Mouse (Mus musculus): ENCODE results near the gene Glrx5. TPM values are rescaled to one million over a fixed set of nuclear protein-coding genes. Genes with fewer than 3 reads are reported as not detected.

Glrx5 gene
- polyA plus RNA-seq, 1 experiment from 2014 or later = 148 TPM

DNA sequence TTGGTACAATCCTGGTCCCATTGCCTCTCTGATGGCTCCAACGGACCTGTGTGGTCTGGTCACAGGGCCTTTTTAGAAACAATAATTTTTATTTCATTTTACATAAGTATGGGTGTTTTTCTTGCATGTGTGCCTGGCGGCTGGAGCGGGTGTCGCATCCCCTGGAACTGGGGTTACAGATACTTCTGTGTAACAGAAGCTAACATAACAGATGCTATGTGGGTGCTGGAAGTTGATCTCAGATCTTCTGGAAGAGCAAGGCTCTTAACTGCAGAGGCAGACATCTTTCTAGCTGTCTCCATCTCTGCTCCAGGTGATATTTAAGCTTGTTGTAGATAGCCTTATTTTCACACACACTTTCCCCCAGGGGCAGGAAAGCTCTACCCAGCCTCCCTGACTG, 31.7 kb downstream of the Glrx5 start:
- Histone ChIP-seq H3K36me3 (ENCODE audit: poor library complexity, severe bottlenecking) (no peaks in the 10 kb centered on the region), H3K4me3 (no peak overlapping the region), H3K27ac (no peak overlapping the region), H3K4me1 (peaks cover 3% of the 10 kb centered on the region), H3K4me2 (no peak overlapping the region), H3K9me3 (replicated peaks) (no peaks in the 10 kb centered on the region), H3K9ac (no peak overlapping the region), H3K27me3 (no peaks in the 10 kb centered on the region)
- ATAC-seq = no peak
- 84% methylated on average over 4 of the region's 4 CpGs for WGBS

DNA sequence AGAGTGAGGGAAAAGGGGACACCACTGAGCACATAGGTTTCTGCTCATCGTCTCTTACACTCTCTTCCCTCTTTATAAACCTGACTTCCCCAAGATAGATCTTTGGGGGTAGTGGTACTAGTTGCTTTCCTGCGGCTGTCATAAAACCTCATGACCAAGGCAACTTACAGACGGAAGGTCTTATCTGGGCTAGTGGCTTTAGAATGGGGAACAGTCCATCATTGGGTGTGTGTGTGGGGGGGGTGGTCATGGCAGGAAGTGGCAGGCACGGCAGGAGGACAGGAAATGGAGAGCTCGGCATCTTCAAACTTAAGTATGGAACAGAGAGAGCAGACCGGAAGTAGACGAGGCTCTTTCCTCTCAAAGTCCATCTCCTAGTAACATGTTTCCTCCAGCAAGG, 32.6 kb downstream of the Glrx5 start:
- WGBS = 94% methylated on average over 7 of the region's 7 CpGs
- peaks cover 3% of the 10 kb centered on the region for H3K4me1 ChIP-seq
- H3K4me2 ChIP-seq = no peak overlapping the region
- no peak overlapping the region for H3K9ac ChIP-seq
- H3K27me3 ChIP-seq = no peaks in the 10 kb centered on the region
- H3K36me3 ChIP-seq (ENCODE audit: poor library complexity, severe bottlenecking) = no peaks in the 10 kb centered on the region
- H3K4me3 ChIP-seq = no peak overlapping the region
- no peak overlapping the region for H3K27ac ChIP-seq
- H3K9me3 ChIP-seq (replicated peaks) = no peaks in the 10 kb centered on the region
- ATAC-seq = no peak

DNA sequence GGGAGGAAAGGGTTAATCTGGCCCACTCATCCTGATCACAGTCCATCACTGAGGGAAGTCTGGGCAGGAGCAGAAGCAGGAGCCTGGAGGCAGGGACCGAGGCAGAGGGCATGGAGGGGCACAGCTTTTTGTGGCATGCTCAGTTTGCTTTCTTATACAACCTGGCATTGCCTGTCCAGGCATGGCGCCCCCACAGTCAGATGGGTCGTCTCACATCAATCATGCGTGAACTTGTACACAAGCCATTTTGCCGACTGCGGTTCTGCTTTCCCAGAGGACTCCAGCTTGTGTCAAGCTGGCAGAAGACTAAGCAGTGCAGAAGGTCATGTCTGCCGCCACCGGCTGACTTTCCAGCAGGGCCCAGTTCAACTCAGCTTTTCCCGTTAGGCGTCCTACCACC, 34.0 kb downstream of the Glrx5 start:
- H3K27me3 ChIP-seq = no peaks in the 10 kb centered on the region
- H3K9ac ChIP-seq = no peak overlapping the region
- no peak overlapping the region for H3K4me2 ChIP-seq
- no peaks in the 10 kb centered on the region for H3K9me3 ChIP-seq (replicated peaks)
- no peaks in the 10 kb centered on the region for H3K36me3 ChIP-seq (ENCODE audit: poor library complexity, severe bottlenecking)
- no peak overlapping the region for H3K27ac ChIP-seq
- no peak for ATAC-seq
- no peak overlapping the region for H3K4me3 ChIP-seq
- H3K4me1 ChIP-seq = peaks cover 3% of the 10 kb centered on the region
- 76% methylated on average over 10 of the region's 10 CpGs for WGBS

DNA sequence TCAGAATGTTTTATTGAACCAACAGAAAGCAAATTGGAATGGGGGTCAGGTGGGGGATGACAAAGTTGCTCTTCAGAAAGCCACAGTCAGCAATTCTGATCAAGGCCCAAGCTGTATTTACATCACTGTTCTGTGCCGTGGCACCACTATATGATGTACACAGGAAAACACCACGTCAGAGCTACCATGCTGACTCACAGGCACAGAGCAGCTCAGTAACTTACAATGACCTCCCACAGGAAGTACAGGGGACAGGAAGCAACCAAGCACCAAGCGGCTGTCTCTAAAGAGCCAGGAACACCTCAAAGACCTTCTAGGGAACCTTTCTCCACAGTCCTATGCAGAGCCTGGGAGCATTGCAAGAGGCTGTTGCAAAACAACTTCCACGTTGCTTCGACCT, 36.4 kb downstream of the Glrx5 start:
- no peak for ATAC-seq
- H3K4me3 ChIP-seq = no peak overlapping the region

DNA sequence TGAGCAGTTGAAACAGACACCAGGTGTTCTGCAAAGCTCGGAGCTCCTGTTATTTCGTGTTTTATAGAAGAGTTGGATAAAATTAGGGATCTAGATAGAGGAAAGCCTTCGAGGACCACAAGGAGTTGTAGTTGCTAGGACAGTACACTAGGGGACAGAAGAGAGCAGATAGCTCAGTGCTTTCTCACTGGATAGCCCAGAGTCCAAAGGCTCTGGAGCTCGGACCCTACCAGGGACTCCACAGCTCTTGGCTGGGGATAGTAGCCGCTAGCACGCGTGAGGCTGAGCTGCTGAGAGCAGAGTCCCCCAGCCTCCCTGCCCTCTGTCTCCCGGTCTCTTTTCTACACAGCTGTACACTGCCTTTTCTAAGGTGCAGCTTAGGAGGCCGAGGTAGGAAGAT, 41.2 kb downstream of the Glrx5 start:
- H3K27ac ChIP-seq = no peak overlapping the region
- no peak overlapping the region for H3K9ac ChIP-seq
- H3K9me3 ChIP-seq (replicated peaks) = no peaks in the 10 kb centered on the region; the same call in 1 of the 2 replicates
- H3K4me2 ChIP-seq = no peak overlapping the region
- H3K36me3 ChIP-seq (ENCODE audit: poor library complexity, severe bottlenecking) = no peaks in the 10 kb centered on the region
- no peaks in the 10 kb centered on the region for H3K27me3 ChIP-seq
- H3K4me3 ChIP-seq = no peak overlapping the region
- peak; percentile 51; the same call in 1 of the 2 replicates for ATAC-seq
- WGBS = 38% methylated on average over 9 of the region's 9 CpGs
- H3K4me1 ChIP-seq = peaks cover 15% of the 10 kb centered on the region

More for the DNA sequence above, 36.4 kb downstream of the Glrx5 start:
- Histone ChIP-seq H3K4me1 (no peaks in the 10 kb centered on the region), H3K27me3 (no peaks in the 10 kb centered on the region), H3K4me2 (no peak overlapping the region), H3K9me3 (replicated peaks) (no peaks in the 10 kb centered on the region; the same call in 1 of the 2 replicates), H3K36me3 (ENCODE audit: poor library complexity, severe bottlenecking) (no peaks in the 10 kb centered on the region), H3K27ac (no peak overlapping the region), H3K9ac (no peak overlapping the region)
- 85% methylated on average over 5 of the region's 5 CpGs for WGBS

DNA sequence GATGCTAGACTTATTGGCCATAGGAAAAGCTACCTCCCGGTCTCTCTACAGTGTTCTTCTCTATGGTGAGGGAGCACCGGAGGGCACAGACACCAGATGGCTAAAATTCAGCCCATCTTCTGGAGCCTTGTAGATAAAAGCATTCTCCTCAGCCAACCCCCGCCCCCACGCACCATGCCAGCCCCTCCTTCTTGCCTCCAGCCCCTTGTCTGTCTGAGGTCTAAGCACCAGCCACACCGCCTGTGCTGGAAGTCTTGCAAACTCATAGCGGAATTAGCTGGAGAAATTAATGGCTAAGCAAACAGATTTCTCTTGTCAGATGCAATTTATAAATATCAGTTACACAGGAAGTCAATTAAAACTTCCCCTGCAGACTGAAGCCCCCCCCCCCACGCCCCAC, 43.0 kb downstream of the Glrx5 start:
- H3K4me2 ChIP-seq = peak overlapping the region; percentile 14; the same call in 1 of the 2 replicates
- no peaks in the 10 kb centered on the region; the same call in 1 of the 2 replicates for H3K9me3 ChIP-seq (replicated peaks)
- no peak overlapping the region for H3K4me3 ChIP-seq
- H3K36me3 ChIP-seq (ENCODE audit: poor library complexity, severe bottlenecking) = no peaks in the 10 kb centered on the region
- H3K9ac ChIP-seq = no peak overlapping the region
- WGBS = 41% methylated on average over 7 of the region's 7 CpGs
- H3K27me3 ChIP-seq = no peaks in the 10 kb centered on the region
- H3K27ac ChIP-seq = no peak overlapping the region
- peaks cover 15% of the 10 kb centered on the region for H3K4me1 ChIP-seq
- ATAC-seq = no peak

DNA sequence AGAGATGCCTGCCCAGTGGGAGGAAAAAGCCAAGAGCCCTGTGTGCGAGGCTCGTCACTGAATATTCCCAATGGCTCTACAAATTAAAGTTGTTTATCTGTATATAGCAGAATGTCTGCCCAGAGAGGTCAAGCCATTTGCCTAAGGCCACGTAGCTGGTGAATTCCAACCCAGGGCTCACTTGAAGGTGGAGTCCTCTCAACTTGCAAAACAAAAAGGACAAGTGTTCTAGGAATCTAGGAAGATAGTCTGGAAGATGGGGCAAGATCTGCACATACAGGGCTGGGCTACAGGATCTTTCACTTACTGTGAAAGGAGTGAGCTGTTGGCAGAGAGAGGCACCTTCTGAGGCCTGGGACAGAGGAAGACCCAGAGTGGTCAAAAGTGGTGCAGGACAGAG, 44.0 kb downstream of the Glrx5 start:
- Histone ChIP-seq H3K27ac (peak overlapping the region; percentile 25; the same call in 1 of the 2 replicates), H3K4me2 (no peak overlapping the region), H3K4me1 (peaks cover 15% of the 10 kb centered on the region), H3K9ac (no peak overlapping the region), H3K4me3 (no peak overlapping the region), H3K27me3 (no peaks in the 10 kb centered on the region), H3K36me3 (ENCODE audit: poor library complexity, severe bottlenecking) (no peaks in the 10 kb centered on the region), H3K9me3 (replicated peaks) (no peaks in the 10 kb centered on the region; the same call in 1 of the 2 replicates)
- WGBS = 72% methylated on average over 3 of the region's 3 CpGs
- no peak for ATAC-seq

DNA sequence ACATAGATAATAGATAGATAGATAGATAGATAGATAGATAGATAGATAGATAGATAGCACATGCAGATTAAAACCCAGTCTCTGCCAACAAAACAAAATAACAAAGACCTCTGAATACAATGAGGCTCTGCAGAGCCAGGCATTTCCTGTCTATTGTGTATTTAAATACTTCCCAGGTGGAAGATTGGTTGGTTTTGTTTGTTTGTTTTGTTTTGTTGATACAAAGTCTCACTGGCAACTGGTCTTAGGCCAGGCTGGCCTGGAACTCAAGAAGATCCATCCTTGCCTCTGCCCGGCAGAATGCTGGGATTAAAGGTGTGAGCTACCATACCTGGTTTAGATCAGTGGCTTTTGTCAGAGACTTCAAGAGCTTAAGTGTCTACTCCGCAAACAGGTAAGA, 44.7 kb downstream of the Glrx5 start:
- no peak overlapping the region for H3K27ac ChIP-seq
- H3K4me3 ChIP-seq = no peak overlapping the region
- H3K9ac ChIP-seq = no peak overlapping the region
- no peaks in the 10 kb centered on the region for H3K27me3 ChIP-seq
- no peaks in the 10 kb centered on the region; the same call in 1 of the 2 replicates for H3K9me3 ChIP-seq (replicated peaks)
- no peaks in the 10 kb centered on the region for H3K36me3 ChIP-seq (ENCODE audit: poor library complexity, severe bottlenecking)
- WGBS = 100% methylated on average over 2 of the region's 2 CpGs
- H3K4me1 ChIP-seq = peaks cover 15% of the 10 kb centered on the region
- H3K4me2 ChIP-seq = no peak overlapping the region
- no peak for ATAC-seq

DNA sequence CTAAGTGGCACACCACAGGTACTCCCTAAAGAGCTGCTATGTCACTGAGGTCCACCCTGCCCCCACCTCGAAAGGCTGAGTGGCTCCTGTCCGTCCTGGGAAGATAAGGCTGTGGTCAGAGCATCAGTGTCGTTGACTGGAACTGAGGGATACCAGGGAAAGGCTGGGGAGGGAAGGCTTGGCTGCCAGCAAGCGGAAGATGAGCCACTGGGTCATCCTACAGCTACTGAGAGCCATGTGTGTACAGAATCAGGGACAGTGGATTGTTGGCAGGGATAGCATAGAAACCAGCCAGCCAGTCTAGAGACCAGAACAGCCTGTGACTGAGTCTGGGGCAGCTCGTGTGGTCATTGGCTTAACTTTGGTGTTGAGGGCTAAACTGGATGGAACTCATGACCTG, 51.7 kb downstream of the Glrx5 start:
- no peak for ATAC-seq
- Histone ChIP-seq H3K27me3 (no peaks in the 10 kb centered on the region), H3K27ac (no peak overlapping the region), H3K4me3 (no peak overlapping the region), H3K4me1 (no peaks in the 10 kb centered on the region), H3K9ac (no peak overlapping the region), H3K36me3 (ENCODE audit: poor library complexity, severe bottlenecking) (no peaks in the 10 kb centered on the region), H3K9me3 (replicated peaks) (no peaks in the 10 kb centered on the region), H3K4me2 (no peak overlapping the region)
- 77% methylated on average over 5 of the region's 5 CpGs for WGBS

DNA sequence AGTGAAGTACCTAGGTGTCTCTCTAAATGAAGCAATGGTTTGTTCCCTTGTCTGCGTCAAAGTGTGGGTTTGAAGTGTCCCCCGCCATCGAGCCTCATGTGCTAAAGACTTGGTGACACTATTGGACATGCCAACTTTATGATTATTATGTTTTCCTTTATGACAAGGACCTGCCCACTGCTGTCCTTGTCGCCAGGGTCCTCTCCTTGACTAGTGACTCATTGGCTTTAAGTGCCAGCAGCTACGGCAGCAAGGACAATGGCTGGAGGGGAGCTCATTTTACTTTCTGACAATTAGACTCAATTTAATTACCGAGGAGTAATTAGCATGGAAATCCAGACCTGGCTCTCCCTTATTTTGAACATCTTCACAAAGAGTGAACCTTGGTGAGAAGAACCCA, 52.3 kb downstream of the Glrx5 start:
- no peak overlapping the region for H3K4me2 ChIP-seq
- no peaks in the 10 kb centered on the region for H3K9me3 ChIP-seq (replicated peaks)
- no peak overlapping the region for H3K9ac ChIP-seq
- no peak for ATAC-seq
- H3K4me1 ChIP-seq = no peaks in the 10 kb centered on the region
- H3K4me3 ChIP-seq = no peak overlapping the region
- 55% methylated on average over 6 of the region's 6 CpGs for WGBS
- no peaks in the 10 kb centered on the region for H3K27me3 ChIP-seq
- no peak overlapping the region for H3K27ac ChIP-seq
- H3K36me3 ChIP-seq (ENCODE audit: poor library complexity, severe bottlenecking) = no peaks in the 10 kb centered on the region

DNA sequence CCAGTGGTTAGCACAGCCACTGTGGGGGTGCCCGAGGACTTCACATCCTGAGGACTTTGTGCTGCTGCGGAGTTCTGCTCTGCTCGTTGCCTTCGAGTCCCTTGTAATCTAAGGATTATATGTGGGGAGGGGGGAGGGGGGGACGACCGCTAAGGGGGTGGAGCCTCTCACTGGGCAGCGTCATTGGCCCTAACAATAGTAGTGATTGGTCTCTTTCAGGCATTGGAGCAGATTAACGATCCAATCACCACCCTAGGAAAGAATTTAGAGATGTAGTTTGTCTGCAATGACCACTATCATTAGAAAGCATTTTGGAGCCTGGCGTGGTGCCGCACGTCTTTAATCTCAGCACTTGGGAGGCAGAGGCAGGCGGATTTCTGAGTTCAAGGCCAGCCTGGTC, 52.8 kb downstream of the Glrx5 start:
- ATAC-seq = no peak
- H3K9me3 ChIP-seq (replicated peaks) = no peaks in the 10 kb centered on the region
- WGBS = 71% methylated on average over 12 of the region's 12 CpGs
- H3K4me2 ChIP-seq = no peak overlapping the region
- H3K27me3 ChIP-seq = no peaks in the 10 kb centered on the region
- H3K4me1 ChIP-seq = no peaks in the 10 kb centered on the region
- no peak overlapping the region for H3K9ac ChIP-seq
- no peaks in the 10 kb centered on the region for H3K36me3 ChIP-seq (ENCODE audit: poor library complexity, severe bottlenecking)
- H3K27ac ChIP-seq = no peak overlapping the region
- no peak overlapping the region for H3K4me3 ChIP-seq

DNA sequence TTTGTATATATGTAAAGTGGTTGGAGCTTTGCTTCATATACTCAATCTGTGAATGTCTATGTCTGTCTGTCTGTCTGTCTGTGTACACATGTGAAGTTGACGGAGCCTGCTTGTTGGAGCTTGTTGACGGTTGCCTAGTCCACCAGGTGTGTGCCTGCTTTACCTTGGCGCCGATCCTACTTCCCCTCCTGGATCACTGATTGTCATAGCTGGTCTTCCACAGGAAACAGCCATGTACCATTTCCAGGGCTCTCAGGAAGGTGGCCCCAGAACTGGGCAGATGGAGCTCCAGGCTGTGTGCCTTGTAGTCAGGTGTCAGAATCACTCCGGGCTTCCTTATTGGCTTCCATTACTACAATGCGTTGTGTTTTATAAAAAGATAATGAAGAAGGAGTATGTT, 54.3 kb downstream of the Glrx5 start:
- H3K9ac ChIP-seq = no peak overlapping the region
- no peaks in the 10 kb centered on the region for H3K36me3 ChIP-seq (ENCODE audit: poor library complexity, severe bottlenecking)
- no peaks in the 10 kb centered on the region for H3K4me1 ChIP-seq
- no peaks in the 10 kb centered on the region for H3K27me3 ChIP-seq
- H3K27ac ChIP-seq = no peak overlapping the region
- no peaks in the 10 kb centered on the region for H3K9me3 ChIP-seq (replicated peaks)
- WGBS = 95% methylated on average over 6 of the region's 6 CpGs
- H3K4me2 ChIP-seq = no peak overlapping the region
- ATAC-seq = no peak
- no peak overlapping the region for H3K4me3 ChIP-seq

DNA sequence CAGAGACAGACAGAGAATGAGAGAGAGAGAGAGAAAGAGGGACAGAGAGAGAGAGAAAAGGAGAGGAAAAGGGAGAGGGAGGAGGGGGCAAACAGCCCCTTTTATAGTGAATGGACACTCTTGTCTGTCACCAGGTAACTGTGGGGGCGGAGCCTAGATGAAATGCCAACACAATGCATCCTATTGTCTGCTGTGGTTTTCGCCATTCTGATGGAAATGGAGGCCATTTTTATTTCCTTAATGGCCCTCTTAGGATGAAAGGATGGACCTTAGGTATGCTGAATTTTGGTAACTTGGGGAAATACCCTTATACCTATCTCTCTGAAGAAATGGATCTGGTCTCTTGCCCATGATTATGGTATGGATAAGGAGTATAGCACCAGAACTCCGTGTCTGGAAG, 54.9 kb downstream of the Glrx5 start:
- 86% methylated on average over 3 of the region's 3 CpGs for WGBS

More for the DNA sequence above, 54.9 kb downstream of the Glrx5 start:
- Histone ChIP-seq H3K9ac (no peak overlapping the region), H3K4me3 (no peak overlapping the region), H3K27me3 (no peaks in the 10 kb centered on the region), H3K4me1 (peaks cover 2% of the 10 kb centered on the region), H3K27ac (no peak overlapping the region), H3K36me3 (ENCODE audit: poor library complexity, severe bottlenecking) (no peaks in the 10 kb centered on the region), H3K9me3 (replicated peaks) (no peaks in the 10 kb centered on the region), H3K4me2 (no peak overlapping the region)
- ATAC-seq = no peak
